ENCODE assay signal across 10 mouse cellular contexts in the genomic region with DNA sequence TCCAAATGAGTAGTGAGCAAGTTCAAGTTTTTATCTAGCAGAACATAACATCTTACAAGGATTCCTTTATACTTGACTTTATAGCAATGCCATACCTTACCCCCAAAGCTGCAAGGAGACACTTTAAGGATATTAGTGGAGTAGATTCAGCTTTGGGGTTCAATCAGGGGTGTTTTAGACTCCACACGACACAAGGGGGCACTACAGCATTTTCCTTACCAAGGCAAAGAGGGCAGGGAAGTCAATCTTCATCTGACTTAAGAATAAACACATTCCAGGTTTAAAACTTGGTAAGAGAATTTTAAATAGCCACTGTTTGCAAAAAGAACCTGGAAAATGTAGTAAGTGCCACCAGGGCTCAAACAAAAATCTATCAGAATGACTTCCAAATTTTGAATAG. TPM values are rescaled to one million over a fixed set of nuclear protein-coding genes. Genes with fewer than 3 reads are reported as not detected.
DNase-seq lines count a peak whose midpoint lies in the region; ATAC-seq lines count a peak whose summit lies in the region.
"Had no signal": no experiment of that assay in that cellular context is flagged by ENCODE, and none has a peak within 500 bp of the region (broad histone marks: within the 10 kb centered on the region; RNA-seq: fewer than 3 reads in every experiment).

No protein-coding gene starts in this region.

- H3K9me3 ChIP-seq in hindbrain, embryonic 14.5 days (ENCODE audit: control insufficient read depth, low read length): no peaks in the 10 kb centered on the region
- no peaks in the 10 kb centered on the region for H3K9me3 ChIP-seq in hindbrain, embryonic 16.5 days (ENCODE audit: control insufficient read depth, low read length)
- H3K9me3 ChIP-seq: neural tube, embryonic 12.5 days had no signal

- H3K36me3 ChIP-seq in hindbrain, embryonic 14.5 days (replicated peaks; ENCODE audit: control insufficient read depth, insufficient read depth): no peaks in the 10 kb centered on the region
- H3K36me3 ChIP-seq in hindbrain, embryonic 16.5 days (ENCODE audit: control insufficient read depth, insufficient read depth, low read length): no peaks in the 10 kb centered on the region
- H3K36me3 ChIP-seq: neural tube, embryonic 12.5 days had no signal

- no peak overlapping the region for H3K27ac ChIP-seq in hindbrain, embryonic 14.5 days
- no peak overlapping the region for H3K27ac ChIP-seq in hindbrain, embryonic 16.5 days (ENCODE audit: low read depth, low read length)
- H3K27ac ChIP-seq: neural tube, embryonic 12.5 days had no signal

- no peak overlapping the region for H3K4me3 ChIP-seq in hindbrain, embryonic 14.5 days (replicated peaks; ENCODE audit: low read length)
- H3K4me3 ChIP-seq in hindbrain, embryonic 16.5 days (ENCODE audit: low read length): no peak overlapping the region
- H3K4me3 ChIP-seq: neural tube, embryonic 12.5 days had no signal

- no peak overlapping the region for H3K4me2 ChIP-seq in hindbrain, embryonic 14.5 days (replicated peaks)
- H3K4me2 ChIP-seq in hindbrain, embryonic 16.5 days (ENCODE audit: low read length): no peak overlapping the region
- H3K4me2 ChIP-seq: liver, embryonic 11.5 days; neural tube, embryonic 12.5 days had no signal

- H3K4me1 ChIP-seq in hindbrain, embryonic 14.5 days (replicated peaks; ENCODE audit: control insufficient read depth, insufficient read depth, low read length): no peaks in the 10 kb centered on the region
- H3K4me1 ChIP-seq in hindbrain, embryonic 16.5 days (ENCODE audit: control insufficient read depth, insufficient read depth, low read depth, low read length): no peaks in the 10 kb centered on the region
- H3K4me1 ChIP-seq: neural tube, embryonic 12.5 days had no signal

- H3K27me3 ChIP-seq in hindbrain, embryonic 14.5 days (ENCODE audit: control insufficient read depth, insufficient read depth, low read length): no peaks in the 10 kb centered on the region
- H3K27me3 ChIP-seq in hindbrain, embryonic 16.5 days (replicated peaks; ENCODE audit: control insufficient read depth, insufficient read depth, low read length): no peaks in the 10 kb centered on the region
- H3K27me3 ChIP-seq: neural tube, embryonic 12.5 days had no signal

- peak; percentile 30 for DNase-seq in hindbrain, embryonic 14.5 days (ENCODE audit: low spot score)
- peak; percentile 42 for DNase-seq in testis, postnatal 10 days (ENCODE audit: low spot score)
- no peak for DNase-seq in testis, postnatal 14 days (ENCODE audit: low spot score)
- peak; percentile 3 for DNase-seq in embryo, embryonic 9.5 days (ENCODE audit: extremely low spot score)
- no peak for DNase-seq in spleen, postnatal 14 days (ENCODE audit: low spot score in 2 of 2)
- no peak for DNase-seq in spleen, postnatal 36 days (ENCODE audit: low spot score in 2 of 2)

- no peak overlapping the region for H3K9ac ChIP-seq in hindbrain, embryonic 14.5 days
- no peak overlapping the region for H3K9ac ChIP-seq in hindbrain, embryonic 16.5 days (ENCODE audit: low read depth, low read length)
- H3K9ac ChIP-seq: neural tube, embryonic 12.5 days had no signal

- ATAC-seq in hindbrain, embryonic 14.5 days (ENCODE audit: low FRiP score): no peak
- ATAC-seq in hindbrain, embryonic 16.5 days: no peak

- whole genome bisulfite sequencing in hindbrain, embryonic 14.5 days: 9% methylated on average over 1 of the region's 1 CpGs
- 0% methylated on average over 1 of the region's 1 CpGs for WGBS in hindbrain, embryonic 16.5 days

RNA-seq across cellular contexts. Expression of gene Usp26, which starts 33.6 kb away (rescaled TPM):
- polyA plus RNA-seq in hindbrain, embryonic 14.5 days (2014; fragmentation: Nextera tagmentation; extraction: Ambion mirVana): not detected in 2 replicates
- not detected in 2 replicates for polyA plus RNA-seq in hindbrain, embryonic 16.5 days (2015; fragmentation: Nextera tagmentation; extraction: Ambion mirVana)
- polyA plus RNA-seq: gonadal fat pad, adult 2 months; liver, embryonic 11.5 days; neural tube, embryonic 12.5 days had no signal

Comparison
In these comparisons a context has a peak if more than half of its experiments do, and no peak if none do; other contexts are left out.
1. DNase-seq: peak in hindbrain, embryonic 14.5 days (single experiment), testis, postnatal 10 days (single experiment) and embryo, embryonic 9.5 days (single experiment); none in testis, postnatal 14 days (single experiment), spleen, postnatal 14 days (0 of 2) and spleen, postnatal 36 days (0 of 2).